Mouse (Mus musculus) cerebellum, adult (tissue): ENCODE measurements around the gene Vcpkmt.
"Not testable (repeated sequence)": the region's sequence is repeated elsewhere in the genome, so short reads cannot be mapped to it uniquely, and the experiment has no call there.

Experiments
- ATAC-seq: cut with Nextera tagmentation; 2 replicates; pipeline ENCODE4 v1.9.2; 2017; ENCODE audit warnings: mild to moderate bottlenecking, moderate library complexity, mixed read lengths; ENCODE audit not compliant: insufficient number of reproducible peaks, low FRiP score, low TSS enrichment

The Vcpkmt gene

DNA sequence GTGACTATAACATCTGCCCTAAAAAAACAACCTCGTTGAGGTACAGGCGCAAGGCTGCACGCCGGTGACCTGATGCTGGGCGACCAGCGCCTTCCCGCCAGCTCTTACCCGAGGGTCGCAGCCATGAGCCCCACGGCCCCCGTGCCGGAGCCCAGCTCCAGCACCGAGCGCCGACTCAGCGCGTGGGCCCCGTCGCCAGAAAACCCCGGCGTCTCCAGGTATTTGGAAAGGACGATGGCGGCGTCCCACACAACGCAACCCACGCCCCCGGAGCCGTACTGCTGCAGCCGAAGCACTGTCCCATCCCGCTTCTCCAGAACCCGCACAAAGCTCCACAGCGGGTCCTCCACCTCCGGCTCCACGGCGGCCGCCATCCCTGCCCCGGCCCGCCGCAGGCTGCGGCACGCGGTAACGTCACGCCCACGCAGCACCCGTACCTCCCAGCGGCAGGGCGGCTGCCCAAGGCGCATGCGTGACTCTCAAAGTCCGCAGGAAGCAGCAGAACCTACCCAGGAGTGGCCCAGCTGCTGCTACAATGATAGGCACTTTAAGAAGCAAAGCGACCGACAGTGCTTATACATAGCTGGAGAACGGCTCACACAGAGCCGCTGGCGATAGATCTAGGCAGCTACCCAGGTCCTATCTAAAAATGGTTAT, at the start of gene Vcpkmt:
Gene Vcpkmt (minus strand): TSS at position 416 of the 657 bp plus-strand sequence.
- ATAC-seq = peak; percentile 94

DNA sequence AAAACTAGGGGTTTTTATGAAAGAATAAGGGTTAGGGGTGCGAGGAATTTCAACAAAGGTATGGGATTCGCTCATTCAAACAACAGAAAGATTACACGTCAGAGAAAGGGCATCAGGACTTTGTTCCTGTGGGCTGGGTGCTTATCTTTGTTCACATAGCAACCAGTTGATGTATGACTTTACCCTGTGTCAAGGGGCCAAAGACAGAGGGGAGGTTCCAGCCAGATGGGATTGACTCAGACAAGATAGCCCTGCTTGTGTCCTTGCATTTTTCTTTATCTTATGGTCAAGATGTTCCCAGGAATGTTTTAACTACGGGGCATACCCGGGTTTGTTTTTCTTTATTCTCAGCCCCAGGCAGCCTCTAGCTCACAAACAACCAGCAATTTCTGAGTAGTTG, 35.8 kb upstream of the Vcpkmt start:
- not testable (repeated sequence) for ATAC-seq

DNA sequence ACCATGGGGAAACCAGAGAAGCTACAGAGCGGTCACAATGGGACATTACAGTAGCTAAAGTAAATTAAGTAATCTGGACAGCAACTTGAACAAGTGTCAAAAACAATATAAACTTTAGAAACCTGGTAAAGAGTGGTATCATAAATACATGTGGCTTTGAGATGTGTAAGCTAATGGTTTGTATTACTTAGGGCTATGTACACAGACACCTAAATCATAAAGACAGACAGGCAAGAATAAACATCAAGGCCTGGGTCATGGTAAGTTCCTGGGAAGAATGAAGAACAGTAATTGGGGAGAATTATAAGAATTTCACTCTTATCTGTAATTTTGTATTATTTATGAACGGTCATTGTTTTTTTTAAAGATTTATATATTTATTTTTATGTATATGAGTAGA, 21.5 kb upstream of the Vcpkmt start:
- no peak for ATAC-seq

DNA sequence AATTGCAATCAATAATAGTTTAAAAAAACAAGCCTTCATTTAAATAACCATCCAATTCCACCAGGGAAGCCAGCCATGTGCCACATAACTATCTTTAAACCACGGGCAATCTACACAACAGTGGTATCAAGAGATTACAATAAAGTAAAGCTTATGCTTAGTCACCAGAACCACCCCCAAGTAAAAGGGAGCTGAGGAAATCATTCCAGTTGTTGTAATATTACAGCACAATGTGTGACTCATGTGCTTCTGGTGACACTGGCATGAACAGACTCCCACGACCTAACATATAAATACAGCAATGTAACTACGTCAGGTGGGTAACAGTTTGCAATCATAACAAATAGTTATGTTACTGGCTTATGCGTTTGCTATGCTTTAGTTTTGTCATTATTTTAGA, 14.6 kb upstream of the Vcpkmt start:
- ATAC-seq = no peak

DNA sequence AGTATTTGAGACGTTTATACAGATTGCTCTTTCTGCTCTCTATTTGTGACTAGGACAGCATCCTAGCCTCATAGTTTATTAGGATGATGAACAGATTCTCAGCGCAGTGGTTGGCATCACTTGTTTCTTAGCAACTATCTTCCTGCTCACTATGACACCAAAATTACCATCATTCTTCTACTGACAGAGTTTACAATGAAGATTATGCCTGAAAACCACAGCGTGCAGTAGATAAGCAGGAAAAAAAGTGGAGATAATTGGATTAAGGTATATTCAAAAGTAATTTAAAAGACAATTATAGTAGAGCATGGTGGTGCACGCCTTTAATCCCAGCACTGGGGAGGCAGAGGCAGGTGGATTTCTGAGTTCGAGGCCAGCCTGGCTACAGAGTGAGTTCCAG, 10.3 kb upstream of the Vcpkmt start:
- ATAC-seq = no peak

DNA sequence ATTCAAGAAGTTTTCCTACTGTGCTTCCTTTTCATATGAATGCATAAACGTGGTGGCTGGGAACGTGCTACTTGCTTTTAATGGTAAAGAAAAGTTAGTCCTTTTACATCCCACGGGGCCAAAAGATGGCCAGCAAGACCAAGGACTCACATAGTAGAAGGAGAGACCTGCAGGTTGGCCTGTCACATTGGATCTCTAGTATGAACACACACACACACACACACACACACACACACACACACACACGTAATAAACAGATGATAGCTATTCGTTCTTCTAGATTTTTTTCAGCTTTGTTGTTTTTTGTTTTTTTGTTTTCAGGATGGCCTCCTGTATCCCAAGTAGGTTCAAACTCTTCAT, 422 bp upstream of the Vcpkmt start:
- no peak for ATAC-seq

DNA sequence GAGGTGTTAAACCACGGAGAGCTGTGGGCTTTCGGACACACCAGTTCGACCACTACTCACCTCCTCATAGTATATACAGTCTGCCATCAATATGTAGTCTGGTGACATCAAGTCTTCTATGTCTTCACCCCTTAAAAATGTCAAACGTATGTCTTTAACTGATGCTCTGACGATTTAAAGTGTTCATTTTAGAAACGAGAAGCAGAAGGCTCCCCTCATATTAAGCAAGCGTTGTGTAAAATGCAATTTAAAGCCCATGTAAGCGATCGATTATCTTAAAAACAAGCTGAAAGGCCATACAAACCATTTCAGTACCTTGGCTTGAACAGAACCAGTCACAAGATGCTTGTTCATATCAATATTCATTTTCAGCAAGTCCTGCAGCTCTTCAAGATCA, 614 bp downstream of the Vcpkmt start:
- ATAC-seq = no peak

DNA sequence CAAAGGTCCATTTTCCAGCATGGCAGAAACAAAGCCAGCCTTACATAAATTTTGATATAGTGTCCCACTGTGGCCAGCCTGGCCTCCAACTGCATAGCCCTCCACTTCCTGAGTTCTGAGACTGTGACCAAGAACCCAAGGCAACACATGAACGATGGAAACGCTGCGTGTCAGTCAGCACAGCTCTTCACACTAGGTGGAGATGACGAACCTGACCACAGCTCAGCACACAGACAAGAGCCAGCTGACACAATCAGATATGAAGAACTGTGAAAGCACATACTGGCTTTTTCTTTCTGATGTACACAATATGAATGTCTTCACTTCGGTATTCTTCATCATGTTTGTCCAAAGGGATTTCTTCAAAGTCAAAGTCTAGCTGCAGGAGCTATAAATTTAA, 3.2 kb downstream of the Vcpkmt start:
- ATAC-seq = no peak

DNA sequence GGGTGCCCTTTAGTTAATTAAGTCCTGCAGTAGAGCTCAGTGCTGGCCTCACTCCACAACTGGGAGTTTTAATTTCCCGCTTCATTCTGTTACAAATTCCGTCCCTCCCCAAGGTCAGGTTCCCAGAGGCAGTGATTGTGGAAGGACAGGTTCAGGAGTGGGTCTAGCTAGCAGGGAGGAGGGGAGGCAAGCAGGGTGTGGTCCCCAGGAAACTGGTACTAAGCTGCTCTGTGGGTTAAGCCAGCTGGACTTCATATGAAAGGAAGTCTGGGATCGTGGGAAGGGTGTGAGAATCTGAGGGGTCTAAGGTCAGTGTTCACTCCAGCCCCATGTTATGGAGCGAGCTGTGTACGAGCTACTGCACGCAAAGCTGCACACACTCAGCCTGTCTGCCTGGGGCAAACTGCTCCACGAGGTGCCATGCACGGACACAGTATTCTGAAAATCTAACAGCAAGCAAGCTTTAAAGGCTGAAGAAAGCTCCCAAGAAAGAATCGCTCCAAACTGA, 6.7 kb downstream of the Vcpkmt start:
- ATAC-seq = no peak

DNA sequence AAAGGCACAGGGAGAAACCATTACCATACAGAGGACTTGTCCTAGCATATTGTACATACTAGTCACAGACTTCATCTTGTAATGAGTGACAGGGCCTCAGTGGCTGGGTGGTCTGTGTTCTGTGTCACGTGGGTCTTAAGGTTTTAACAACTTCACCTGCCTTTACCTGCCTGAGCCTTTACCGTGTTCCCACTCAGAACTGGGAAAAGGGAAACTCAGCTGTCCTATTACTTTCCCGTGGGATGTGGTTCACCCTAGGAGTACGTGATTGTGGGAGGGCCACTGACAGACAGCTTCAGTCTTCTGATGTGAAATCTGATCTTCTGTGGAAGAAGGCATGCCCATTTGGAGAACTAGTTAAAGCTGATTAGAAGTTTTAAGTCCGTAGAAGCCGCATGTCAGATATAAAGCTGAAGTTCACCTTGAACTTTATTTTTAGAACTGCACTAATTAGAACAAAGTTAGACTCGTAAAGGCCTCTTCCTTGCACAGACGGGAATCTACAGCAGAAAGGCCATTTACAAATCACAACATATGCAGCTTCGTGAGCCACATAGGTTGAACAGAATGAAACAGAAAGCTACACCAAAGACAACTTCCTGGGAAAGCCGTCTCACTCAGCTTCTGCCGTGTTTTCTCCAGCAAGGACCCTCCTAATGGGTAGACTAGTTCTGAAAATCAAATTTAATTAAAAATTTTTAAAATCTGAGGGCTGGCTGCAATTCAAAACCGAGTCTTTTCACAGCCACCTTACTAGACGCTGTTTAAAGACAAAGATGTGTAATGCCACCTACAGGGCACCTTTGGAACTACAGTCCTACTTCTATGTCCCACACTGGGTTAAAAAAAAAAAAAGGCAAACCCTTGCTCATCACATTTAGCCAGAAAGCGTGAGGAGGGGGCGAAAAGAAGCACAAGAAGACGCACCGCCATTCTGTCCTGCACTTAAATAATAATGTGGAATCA, 8.6 kb downstream of the Vcpkmt start:
- ATAC-seq = no peak

DNA sequence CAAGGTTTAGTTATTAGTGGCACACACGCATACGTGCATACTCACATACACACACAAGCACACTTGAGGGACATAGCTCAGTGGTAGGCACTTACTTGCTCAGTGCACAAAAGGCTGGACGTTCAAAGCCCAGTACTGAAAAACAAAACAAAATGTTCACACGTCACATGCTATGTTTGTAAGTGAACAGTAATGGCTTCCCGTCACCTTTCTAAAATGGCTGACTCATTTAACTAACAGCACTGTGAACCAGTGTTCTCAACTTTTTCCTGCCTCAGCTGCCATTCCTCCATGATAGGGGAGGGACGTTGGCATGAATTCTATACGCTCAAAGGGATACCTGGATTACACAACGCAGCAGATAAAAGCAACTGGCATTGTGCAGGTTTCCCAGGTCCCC, 9.6 kb downstream of the Vcpkmt start:
- no peak for ATAC-seq

DNA sequence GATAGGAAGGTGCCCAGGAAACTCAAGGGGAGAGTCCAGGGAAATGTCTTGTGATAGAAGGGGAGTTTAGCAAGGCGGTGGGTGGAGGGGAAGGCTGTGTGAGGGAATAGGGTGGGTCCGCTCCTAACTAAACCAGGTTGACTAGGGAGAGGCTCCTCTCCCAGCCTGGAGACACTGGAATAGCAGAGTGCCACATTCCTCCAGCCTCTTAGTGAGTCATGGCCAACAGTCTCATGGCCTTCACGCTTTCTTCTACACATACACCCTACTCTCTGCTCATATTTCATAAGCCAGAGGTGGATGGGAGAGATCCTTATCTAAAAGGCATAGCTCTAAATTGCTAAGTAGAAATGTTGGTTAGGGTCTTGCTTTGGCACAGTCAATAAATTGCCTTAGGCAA, 12.9 kb downstream of the Vcpkmt start:
- no peak for ATAC-seq

DNA sequence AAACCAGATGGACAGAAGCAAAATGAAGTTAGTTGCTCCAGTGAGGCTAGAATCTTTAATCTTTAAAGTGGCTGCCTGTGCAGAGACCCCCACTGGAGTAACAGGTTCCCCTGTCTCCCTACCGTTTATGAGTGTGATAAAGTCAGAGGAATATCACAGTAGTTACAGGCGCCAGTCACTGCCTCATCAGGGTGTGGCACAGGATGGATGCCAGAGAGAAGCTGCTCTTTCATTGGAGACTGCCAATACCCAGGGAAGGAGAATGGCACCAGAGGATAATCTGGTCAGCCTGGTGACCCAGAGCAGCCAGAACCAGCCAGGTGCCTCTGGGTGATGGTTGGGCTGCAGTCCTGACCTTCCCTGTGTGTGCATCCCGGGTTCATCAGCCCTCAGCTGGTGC, 14.6 kb downstream of the Vcpkmt start:
- ATAC-seq = no peak

DNA sequence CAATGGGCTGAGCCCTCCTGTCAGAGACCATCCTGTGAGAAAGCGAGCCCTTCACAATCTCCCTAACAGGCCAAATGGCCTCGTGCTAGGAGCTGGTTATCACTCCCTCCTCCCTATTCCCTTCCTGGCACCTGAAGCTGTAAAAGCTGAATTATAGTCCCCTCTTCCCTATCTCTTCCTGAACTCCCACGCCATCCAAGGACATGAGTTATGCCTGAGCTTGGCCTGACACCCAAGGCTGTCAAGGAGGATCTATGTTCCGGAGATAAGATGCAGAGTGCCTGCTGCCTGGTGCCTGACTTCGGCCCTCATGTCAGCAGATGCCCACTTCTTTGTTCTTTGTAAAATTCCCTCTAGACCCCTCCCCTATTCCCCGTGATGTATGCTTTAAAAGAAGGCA, 21.8 kb downstream of the Vcpkmt start:
- ATAC-seq = not testable (repeated sequence)

DNA sequence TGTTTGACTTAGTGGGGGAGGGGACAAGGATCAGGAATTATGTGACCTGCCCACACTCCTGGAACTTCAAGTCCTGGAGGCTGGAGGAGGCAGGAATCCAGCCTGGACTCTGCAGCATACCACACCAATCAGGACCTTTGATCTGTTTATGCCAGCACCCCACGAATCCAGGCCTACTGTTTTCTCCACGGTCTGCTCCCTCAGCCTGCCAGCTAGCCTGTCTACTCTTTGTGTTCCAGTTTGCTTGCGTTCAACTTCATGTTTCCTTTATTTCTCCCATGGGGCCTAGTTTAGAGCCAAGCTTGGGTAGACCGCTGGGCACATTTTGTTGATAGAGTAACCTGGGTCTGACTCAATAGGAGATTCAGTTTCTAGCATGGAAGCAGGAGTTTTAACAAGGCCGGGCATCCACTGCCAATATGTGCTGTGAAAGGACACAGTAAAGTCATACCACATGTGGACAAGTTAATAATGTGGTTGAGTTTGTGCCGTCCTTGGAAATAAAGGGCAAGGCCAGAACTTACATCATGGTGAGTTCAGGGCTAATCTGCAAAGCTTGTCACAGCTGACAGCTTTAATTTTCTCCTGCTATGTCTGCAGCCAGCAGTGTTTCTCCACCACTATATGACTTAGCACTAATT, 26.5 kb downstream of the Vcpkmt start:
- no peak for ATAC-seq

DNA sequence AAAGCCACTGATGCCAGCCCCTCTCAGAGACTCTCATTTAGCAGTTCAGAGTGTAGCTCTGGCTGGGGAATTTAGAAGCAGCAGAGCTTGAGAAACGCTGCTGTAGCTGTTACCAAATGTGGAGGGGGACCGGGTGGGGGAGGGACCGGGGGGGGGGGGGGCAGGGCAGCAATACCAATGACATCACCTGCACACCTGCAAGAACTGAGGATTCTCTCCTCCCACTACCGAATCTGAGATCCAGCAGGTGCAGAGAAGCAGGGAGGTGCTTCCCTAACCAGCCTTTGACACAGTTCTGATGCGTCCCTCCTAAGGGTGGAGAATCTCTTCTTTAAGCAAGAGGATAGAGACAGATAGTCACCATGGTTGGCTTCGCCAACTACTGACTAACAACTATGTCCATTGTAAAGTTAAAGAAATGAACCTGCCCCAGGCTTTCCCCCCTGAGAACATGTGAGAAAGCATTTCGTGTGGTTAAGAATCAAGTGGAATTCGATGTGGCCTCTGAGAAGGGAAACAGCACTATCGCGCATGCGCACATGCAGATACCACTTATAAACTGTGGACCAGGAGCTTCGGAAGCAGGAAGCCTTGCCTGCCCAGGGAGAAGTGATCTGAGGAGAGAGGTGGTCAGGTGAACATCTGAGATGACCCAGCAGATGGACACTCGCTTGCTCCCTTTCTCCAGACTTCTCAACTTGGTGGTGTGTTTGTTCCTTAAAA, 37.2 kb downstream of the Vcpkmt start:
- ATAC-seq = no peak

DNA sequence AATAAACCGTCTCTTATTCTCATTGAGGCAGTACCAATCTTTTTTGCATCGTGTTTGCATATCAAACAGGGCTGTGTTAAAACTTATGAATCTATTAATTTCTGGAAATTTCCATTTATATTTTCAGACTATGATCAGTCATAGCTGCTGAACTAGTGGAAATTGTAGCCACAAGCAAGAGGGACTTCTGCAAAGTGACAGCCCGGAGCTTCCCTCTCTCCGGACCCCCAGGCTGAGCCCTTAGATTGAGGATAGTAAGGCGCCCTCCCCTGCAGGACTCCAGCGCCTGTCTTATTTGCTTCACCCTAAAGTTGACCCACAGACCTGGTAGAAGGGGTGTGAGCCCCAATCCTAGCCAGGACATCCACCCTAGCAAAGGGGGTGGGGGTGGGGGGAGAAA, 37.8 kb downstream of the Vcpkmt start:
- no peak for ATAC-seq

DNA sequence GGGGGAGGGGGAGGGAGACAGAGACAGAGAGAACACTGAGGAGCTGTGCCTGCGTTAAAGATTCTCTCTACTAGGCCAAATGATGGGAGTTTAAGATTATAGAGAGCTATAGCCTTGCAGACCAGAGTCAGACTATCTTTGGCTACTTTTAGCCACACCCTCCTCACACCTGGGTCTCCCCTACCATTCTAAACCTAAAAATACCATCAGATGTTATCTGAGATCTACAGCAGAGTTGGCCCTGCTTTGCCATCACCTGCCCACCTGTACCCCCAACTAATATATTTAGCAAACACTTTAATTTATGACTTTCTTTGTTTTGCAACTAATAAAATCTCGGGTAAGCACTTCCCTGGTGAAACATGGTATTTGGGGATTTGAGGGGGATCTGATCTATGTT, 38.3 kb downstream of the Vcpkmt start:
- no peak for ATAC-seq

DNA sequence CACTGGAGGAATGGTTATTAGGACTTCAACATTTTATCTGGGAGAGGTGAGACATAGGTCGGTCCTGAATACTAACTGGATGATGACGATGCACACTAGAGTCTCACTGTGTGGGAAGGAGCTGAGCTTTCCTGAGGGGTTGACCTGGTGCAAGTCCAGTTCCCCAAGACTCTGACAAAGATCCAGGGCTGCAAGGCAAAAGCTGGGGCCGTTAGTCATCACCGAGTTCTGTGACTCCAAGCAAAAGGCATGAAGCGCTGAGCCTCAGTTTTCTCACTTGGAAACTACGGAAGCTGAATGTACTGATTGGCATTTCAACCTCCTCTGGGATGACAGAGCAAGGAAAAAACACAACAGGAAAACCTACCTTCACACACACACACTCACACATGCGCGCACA, 40.5 kb downstream of the Vcpkmt start:
- no peak for ATAC-seq

DNA sequence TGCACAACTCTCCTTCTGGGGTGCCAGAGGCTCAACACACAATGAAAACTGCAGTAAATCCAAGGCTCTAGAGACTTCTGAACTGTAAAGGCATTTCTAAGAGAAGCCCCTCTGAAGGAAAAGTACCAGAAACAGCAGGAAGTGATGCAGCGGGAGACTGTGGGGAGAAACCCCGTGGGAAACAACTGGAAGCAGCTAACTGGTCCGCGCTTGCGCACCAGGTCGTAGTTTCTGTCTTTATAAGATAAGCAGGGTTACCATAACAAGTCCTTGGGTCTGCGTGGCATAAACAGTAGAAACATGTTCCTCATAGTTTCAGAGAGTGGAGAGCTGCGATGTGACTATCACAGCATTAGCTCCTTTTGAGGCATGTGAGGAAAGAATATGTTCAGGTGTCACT, 41.2 kb downstream of the Vcpkmt start:
- ATAC-seq = no peak

DNA sequence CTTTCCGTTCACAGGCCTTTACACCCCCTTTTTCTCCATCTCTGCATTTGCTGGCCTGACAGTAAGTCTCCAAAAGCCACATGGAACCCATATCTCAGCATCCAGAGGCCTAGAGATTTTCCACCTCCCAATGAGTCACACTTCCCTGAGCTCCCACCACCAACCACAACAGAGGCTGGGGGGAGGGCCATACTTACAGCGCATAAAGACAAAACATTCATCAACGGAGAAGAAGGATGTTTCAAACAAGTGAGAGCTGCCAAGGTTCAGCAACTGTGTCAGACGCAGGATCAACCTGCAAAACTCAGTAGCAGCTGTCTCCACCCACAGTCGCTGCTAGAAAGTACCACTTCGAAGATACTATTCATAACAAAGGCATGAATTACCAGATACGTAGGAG, 43.5 kb downstream of the Vcpkmt start:
- no peak for ATAC-seq
